ENCODE assay signal across 15 mouse cellular contexts in genomic region chr9:52492947-52493505, GRCm38 (mm10).
DNase-seq lines count a peak whose midpoint lies in the region; ATAC-seq lines count a peak whose summit lies in the region.
"Had no signal": no experiment of that assay in that cellular context is flagged by ENCODE, and none has a peak within 500 bp of the region (broad histone marks: within the 10 kb centered on the region; RNA-seq: fewer than 3 reads in every experiment).

No protein-coding gene starts in this region.

- no peak overlapping the region for H3K4me3 ChIP-seq in forebrain, embryonic 14.5 days (ENCODE audit: low read depth, low read length)
- H3K4me3 ChIP-seq in forebrain, embryonic 12.5 days (replicated peaks): no peak overlapping the region
- H3K4me3 ChIP-seq in hindbrain, embryonic 15.5 days: no peak overlapping the region
- H3K4me3 ChIP-seq: limb, embryonic 10.5 days; liver, embryonic 13.5 days had no signal

- WGBS in forebrain, embryonic 14.5 days: 45% methylated on average over 2 of the region's 2 CpGs
- WGBS in forebrain, embryonic 12.5 days: 56% methylated on average over 2 of the region's 2 CpGs
- WGBS in hindbrain, embryonic 15.5 days: 33% methylated on average over 2 of the region's 2 CpGs

- no peaks in the 10 kb centered on the region for H3K4me1 ChIP-seq in forebrain, embryonic 14.5 days (ENCODE audit: control insufficient read depth, insufficient read depth, low read length)
- no peaks in the 10 kb centered on the region; the same call in 1 of the 2 replicates for H3K4me1 ChIP-seq in forebrain, embryonic 12.5 days
- peaks cover 17% of the 10 kb centered on the region for H3K4me1 ChIP-seq in hindbrain, embryonic 15.5 days (replicated peaks)
- H3K4me1 ChIP-seq: liver, embryonic 13.5 days had no signal

- no peak overlapping the region for H3K9ac ChIP-seq in forebrain, embryonic 14.5 days (ENCODE audit: low read length)
- H3K9ac ChIP-seq in forebrain, embryonic 12.5 days: no peak overlapping the region
- no peak overlapping the region for H3K9ac ChIP-seq in hindbrain, embryonic 15.5 days
- H3K9ac ChIP-seq: liver, embryonic 13.5 days had no signal

- DNase-seq in forebrain, embryonic 14.5 days (ENCODE audit: low spot score): peak; percentile 4
- DNase-seq in left cerebral cortex, postnatal 4 days: peak; percentile 44
- DNase-seq in left cerebral cortex, postnatal 36 days (ENCODE audit: low spot score in 2 of 2): no peak
- DNase-seq in brain, adult 2 months (ENCODE audit: low read depth, low spot score): peak; percentile 43
- no peak for DNase-seq in urinary bladder, adult 2 months (ENCODE audit: low spot score)
- no peak for DNase-seq in urinary bladder, postnatal 4 days (ENCODE audit: low spot score in 2 of 2)
- DNase-seq: gastrocnemius, postnatal 14 days; heart, postnatal 10 days; layer of hippocampus, postnatal 36 days; liver, embryonic 13.5 days; thymus, adult 2 months had no signal

- no peak overlapping the region for H3K4me2 ChIP-seq in forebrain, embryonic 14.5 days (ENCODE audit: low read length)
- H3K4me2 ChIP-seq in forebrain, embryonic 12.5 days: no peak overlapping the region
- H3K4me2 ChIP-seq in hindbrain, embryonic 15.5 days: no peak overlapping the region
- H3K4me2 ChIP-seq: liver, embryonic 13.5 days had no signal

- intact Hi-C loops in left cerebral cortex, postnatal 4 days (cut with DNase I): no loop called here
- intact Hi-C loops in left cerebral cortex, postnatal 36 days (cut with DNase I): no loop called here

- H3K27ac ChIP-seq in forebrain, embryonic 14.5 days (ENCODE audit: low read depth, low read length): 0 out of 2 replicates have a peak overlapping the region, but pooled peaks have one; percentile 55
- no peak overlapping the region for H3K27ac ChIP-seq in forebrain, embryonic 12.5 days
- 0 out of 2 replicates have a peak overlapping the region, but pooled peaks have one; percentile 8 for H3K27ac ChIP-seq in hindbrain, embryonic 15.5 days (replicated peaks)
- H3K27ac ChIP-seq: limb, embryonic 10.5 days; liver, embryonic 13.5 days had no signal

- no peaks in the 10 kb centered on the region for H3K9me3 ChIP-seq in forebrain, embryonic 14.5 days (replicated peaks; ENCODE audit: control insufficient read depth, low read length)
- H3K9me3 ChIP-seq in forebrain, embryonic 12.5 days: no peaks in the 10 kb centered on the region
- H3K9me3 ChIP-seq in hindbrain, embryonic 15.5 days: no peaks in the 10 kb centered on the region
- H3K9me3 ChIP-seq: limb, embryonic 10.5 days; liver, embryonic 13.5 days had no signal

- no peaks in the 10 kb centered on the region for H3K27me3 ChIP-seq in forebrain, embryonic 14.5 days (replicated peaks; ENCODE audit: control insufficient read depth, insufficient read depth, low read length)
- H3K27me3 ChIP-seq in forebrain, embryonic 12.5 days: no peaks in the 10 kb centered on the region
- no peaks in the 10 kb centered on the region for H3K27me3 ChIP-seq in hindbrain, embryonic 15.5 days
- H3K27me3 ChIP-seq: liver, embryonic 13.5 days had no signal

- ATAC-seq in forebrain, embryonic 14.5 days: no peak
- ATAC-seq in forebrain, embryonic 12.5 days (ENCODE audit: low FRiP score): no peak
- ATAC-seq in hindbrain, embryonic 15.5 days (ENCODE audit: low FRiP score, low read depth): peak; percentile 56; the same call in 1 of the 2 replicates
- ATAC-seq: intestine, embryonic 16.5 days had no signal

- H3K36me3 ChIP-seq in forebrain, embryonic 14.5 days (ENCODE audit: control insufficient read depth, insufficient read depth, low read length): no peaks in the 10 kb centered on the region
- no peaks in the 10 kb centered on the region for H3K36me3 ChIP-seq in forebrain, embryonic 12.5 days (replicated peaks)
- H3K36me3 ChIP-seq in hindbrain, embryonic 15.5 days: no peaks in the 10 kb centered on the region
- H3K36me3 ChIP-seq: limb, embryonic 10.5 days; liver, embryonic 13.5 days had no signal

Comparison
In these comparisons a context has a peak if more than half of its experiments do, and no peak if none do; other contexts are left out.
1. DNase-seq: peak in forebrain, embryonic 14.5 days (single experiment), left cerebral cortex, postnatal 4 days (single experiment) and brain, adult 2 months (single experiment); none in left cerebral cortex, postnatal 36 days (0 of 2), urinary bladder, adult 2 months (single experiment) and urinary bladder, postnatal 4 days (0 of 2).